Mouse (Mus musculus) lung, postnatal 0 days (tissue): ENCODE results near the gene Dnah14.

Source experiments
- CTCF ChIP-seq: IDR thresholded peaks from 2 replicates; pipeline ENCODE4 v1.5.1; 2016; ENCODE audit warnings: antibody characterized with exemption, mild to moderate bottlenecking
- EP300 ChIP-seq: IDR thresholded peaks from 2 replicates; pipeline ENCODE4 v1.6.1; 2016; ENCODE audit warnings: antibody characterized with exemption, mild to moderate bottlenecking, control low read depth

DNA sequence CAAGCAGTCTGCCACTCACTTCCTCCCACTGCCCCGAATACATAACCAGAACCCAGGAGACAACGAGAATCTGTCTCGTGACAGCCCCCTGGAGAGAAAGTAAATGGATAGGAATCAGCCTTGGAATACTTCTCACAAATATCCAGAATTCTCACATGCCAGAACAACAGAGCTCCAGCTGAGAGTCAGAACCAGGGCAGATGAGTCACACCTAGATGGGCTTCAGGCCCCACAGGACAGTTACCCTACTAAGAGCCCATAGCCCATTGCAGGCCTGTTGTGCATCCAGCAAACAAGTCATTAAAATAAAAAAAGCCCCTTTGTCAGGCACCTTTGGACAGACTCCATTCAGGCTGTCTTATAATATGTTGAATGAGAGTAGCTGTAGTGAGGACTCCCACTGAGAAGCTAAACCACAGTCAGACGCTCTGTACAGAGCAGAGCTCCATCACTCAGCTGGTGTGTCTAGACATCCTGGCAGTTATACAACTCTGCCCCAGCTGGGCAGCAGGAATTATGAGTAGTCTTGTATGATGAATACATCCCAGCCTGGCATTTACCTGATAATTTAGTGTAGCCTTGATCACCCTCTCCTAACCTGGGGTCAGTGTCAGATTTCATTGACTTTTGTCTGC is 166.0 kb downstream of the Dnah14 start:
- TF ChIP-seq CTCF (no peak), EP300 (no peak)
